Mouse (Mus musculus): ENCODE results near the gene Kcnk18. TPM values are rescaled to one million over a fixed set of nuclear protein-coding genes. Genes with fewer than 3 reads are reported as not detected.

The Kcnk18 gene
- polyA plus RNA-seq, 2 experiments: not detected

- H3K4me2 ChIP-seq (replicated peaks; ENCODE audit: low read depth, low read length, severe bottlenecking): no peak overlapping the region
- TF ChIP-seq POLR2A (IDR thresholded peaks at IDR 0.05; ENCODE audit: borderline replicate concordance, extremely low read depth, insufficient read depth, insufficient read length): no peak
- no peak for ATAC-seq (ENCODE audit: low FRiP score, low read depth)
- H3K4me3 ChIP-seq (replicated peaks; ENCODE audit: low read length): no peak overlapping the region
- H3K9ac ChIP-seq (ENCODE audit: low read depth, low read length, severe bottlenecking): no peak overlapping the region
- no peaks in the 10 kb centered on the region for H3K27me3 ChIP-seq (ENCODE audit: control insufficient read depth, insufficient read depth, low read length)
- 0 out of 2 replicates have a peak overlapping the region, but pooled peaks have one; percentile 19 for H3K27ac ChIP-seq (replicated peaks; ENCODE audit: low read depth, low read length)
- DNase-seq (ENCODE audit: low spot score): no peak
- H3K4me1 ChIP-seq (ENCODE audit: control insufficient read depth, insufficient read depth, low read length): no peaks in the 10 kb centered on the region
- no peaks in the 10 kb centered on the region for H3K36me3 ChIP-seq (ENCODE audit: control insufficient read depth, insufficient read depth, low read length)
- no peaks in the 10 kb centered on the region for H3K9me3 ChIP-seq (ENCODE audit: control insufficient read depth, low read length)
Observed at GRCm38 (mm10) chr19:59280841-59281240, 61.8 kb downstream of the Kcnk18 start.

GRCm38 (mm10) chr19:59282001-59282400, 63.0 kb downstream of the Kcnk18 start:
- DNase-seq (ENCODE audit: low spot score): no peak
- H3K27ac ChIP-seq (replicated peaks; ENCODE audit: low read depth, low read length): no peak overlapping the region
- no peaks in the 10 kb centered on the region for H3K4me1 ChIP-seq (ENCODE audit: control insufficient read depth, insufficient read depth, low read length)
- ATAC-seq (ENCODE audit: low FRiP score, low read depth): no peak
- H3K4me3 ChIP-seq (replicated peaks; ENCODE audit: low read length): no peak overlapping the region
- H3K4me2 ChIP-seq (replicated peaks; ENCODE audit: low read depth, low read length, severe bottlenecking): no peak overlapping the region
- H3K36me3 ChIP-seq (ENCODE audit: control insufficient read depth, insufficient read depth, low read length): no peaks in the 10 kb centered on the region
- H3K9ac ChIP-seq (ENCODE audit: low read depth, low read length, severe bottlenecking): no peak overlapping the region
- no peaks in the 10 kb centered on the region for H3K27me3 ChIP-seq (ENCODE audit: control insufficient read depth, insufficient read depth, low read length)
- 86% methylated on average over 3 of the region's 3 CpGs for WGBS
- no peaks in the 10 kb centered on the region for H3K9me3 ChIP-seq (ENCODE audit: control insufficient read depth, low read length)
- TF ChIP-seq POLR2A (IDR thresholded peaks at IDR 0.05; ENCODE audit: borderline replicate concordance, extremely low read depth, insufficient read depth, insufficient read length): no peak

Other genes starting within 250 kb of the Kcnk18 start
- 2.2 and 3.2 TPM in 2 replicates for gene Shtn1, start 143.1 kb upstream of the Kcnk18 start, polyA plus RNA-seq (2012; rRNA removed)
- 3.3 and 3.7 TPM in 2 replicates for gene Shtn1, start 143.1 kb upstream of the Kcnk18 start, polyA plus RNA-seq (2014; fragmentation: Nextera tagmentation; extraction: Ambion mirVana)
- 0.11 and 0.32 TPM in 2 replicates for gene Vax1, start 49.2 kb upstream of the Kcnk18 start, polyA plus RNA-seq (2012; rRNA removed)
- 0.18 TPM in 1 of 2 replicates, not detected in the other for gene Vax1, start 49.2 kb upstream of the Kcnk18 start, polyA plus RNA-seq (2014; fragmentation: Nextera tagmentation; extraction: Ambion mirVana)
- gene Slc18a2, start 41.7 kb downstream of the Kcnk18 start, polyA plus RNA-seq (2012; rRNA removed): 2.5 and 2.6 TPM in 2 replicates
- gene Slc18a2, start 41.7 kb downstream of the Kcnk18 start, polyA plus RNA-seq (2014; fragmentation: Nextera tagmentation; extraction: Ambion mirVana): 8.2 TPM in 2 replicates
- 222 and 266 TPM in 2 replicates for gene Rps12-ps3, start 103.1 kb downstream of the Kcnk18 start, polyA plus RNA-seq (2012; rRNA removed)
- gene Rps12-ps3, start 103.1 kb downstream of the Kcnk18 start, polyA plus RNA-seq (2014; fragmentation: Nextera tagmentation; extraction: Ambion mirVana): 17.6 and 54.2 TPM in 2 replicates
- gene Pdzd8, start 126.6 kb downstream of the Kcnk18 start, polyA plus RNA-seq (2012; rRNA removed): 11.9 and 13.2 TPM in 2 replicates
- gene Pdzd8, start 126.6 kb downstream of the Kcnk18 start, polyA plus RNA-seq (2014; fragmentation: Nextera tagmentation; extraction: Ambion mirVana): 15.3 and 19.1 TPM in 2 replicates
- 17.3 and 20.5 TPM in 2 replicates for gene Emx2, start 239.2 kb downstream of the Kcnk18 start, polyA plus RNA-seq (2012; rRNA removed)
- gene Emx2, start 239.2 kb downstream of the Kcnk18 start, polyA plus RNA-seq (2014; fragmentation: Nextera tagmentation; extraction: Ambion mirVana): 13.1 and 16.1 TPM in 2 replicates

Measured in limb, embryonic 14.5 days (tissue).